Mouse (Mus musculus) ES-E14 (cell line): Measurements from ENCODE around the gene Zyg11b.

ENCODE experiments used
- CHD2 ChIP-seq: IDR thresholded peaks from 2 replicates; pipeline ENCODE4 v1.6.1; 2014; ENCODE audit warnings: mild to moderate bottlenecking, low read depth, low read length, inconsistent platforms
- HCFC1 ChIP-seq: IDR thresholded peaks from 2 replicates; pipeline ENCODE4 v1.6.1; 2012; ENCODE audit warnings: low read length, inconsistent platforms, borderline replicate concordance; ENCODE audit not compliant: insufficient read depth
- ZNF384 ChIP-seq: IDR thresholded peaks from 2 replicates; pipeline ENCODE4 v1.6.1; 2012; ENCODE audit warnings: low read depth, low read length, inconsistent platforms

GRCm38 (mm10) chr4:108335413-108335812, 34.5 kb upstream of the Zyg11b start:
- TF ChIP-seq ZNF384: no peak
- no peak for TF ChIP-seq CHD2
- no peak for TF ChIP-seq HCFC1
